9 mouse cellular contexts compared by ENCODE assay signal in genomic region chr6:49519053-49519452, GRCm38 (mm10).
DNase-seq lines count a peak whose midpoint lies in the region; ATAC-seq and TF ChIP-seq lines count a peak whose summit lies in the region.
"Had no signal": no experiment of that assay in that cellular context is flagged by ENCODE, and none has a peak within 500 bp of the region (broad histone marks: within the 10 kb centered on the region; RNA-seq: fewer than 3 reads in every experiment).

No protein-coding gene starts in this region.

- no peak overlapping the region for H3K27ac ChIP-seq in liver, embryonic 14.5 days
- H3K27ac ChIP-seq: heart, embryonic 13.5 days had no signal

- H3K36me3 ChIP-seq in liver, embryonic 14.5 days (replicated peaks; ENCODE audit: control insufficient read depth, insufficient read depth, low read depth), result no peaks in the 10 kb centered on the region
- H3K36me3 ChIP-seq: heart, embryonic 13.5 days had no signal

- H3K27me3 ChIP-seq in liver, embryonic 14.5 days (ENCODE audit: control insufficient read depth, insufficient read depth, low read length), result no peaks in the 10 kb centered on the region

- peak; percentile 67 for TF ChIP-seq CTCF in liver, embryonic 14.5 days (IDR thresholded peaks at IDR 0.05; ENCODE audit: low read depth)

- no peaks in the 10 kb centered on the region for H3K4me1 ChIP-seq in liver, embryonic 14.5 days (replicated peaks; ENCODE audit: control insufficient read depth in 2 of 2, insufficient read depth in 2 of 2, low read length in 1 of 2)
- H3K4me1 ChIP-seq: heart, embryonic 13.5 days had no signal

- H3K4me2 ChIP-seq in liver, embryonic 14.5 days (ENCODE audit: low read depth), result no peak overlapping the region
- H3K4me2 ChIP-seq: heart, embryonic 13.5 days had no signal

- H3K9me3 ChIP-seq in liver, embryonic 14.5 days (ENCODE audit: control insufficient read depth, low read length), result no peaks in the 10 kb centered on the region
- H3K9me3 ChIP-seq: heart, embryonic 13.5 days had no signal

- WGBS in liver, embryonic 14.5 days (ENCODE audit: insufficient replicate concordance), result 5% methylated on average over 6 of the region's 6 CpGs

- TF ChIP-seq EP300 in liver, embryonic 14.5 days (IDR thresholded peaks at IDR 0.05; ENCODE audit: low read depth), result no peak

- H3K9ac ChIP-seq in liver, embryonic 14.5 days (replicated peaks), result no peak overlapping the region
- H3K9ac ChIP-seq: heart, embryonic 13.5 days had no signal

- no peak for ATAC-seq in liver, embryonic 14.5 days (ENCODE audit: insufficient read depth)

- DNase-seq in B cell, adult 2 months, result peak; percentile 66
- DNase-seq in R1 (ENCODE audit: low read depth, low spot score), result peak; percentile 54
- peak; percentile 80 to 86 for DNase-seq in cerebellum, postnatal 25 days
- peak; percentile 73 to 74 for DNase-seq in frontal cortex, postnatal 36 days (ENCODE audit: low spot score in 2 of 2)
- peak; percentile 87 for DNase-seq in kidney, postnatal 10 days
- peak in 1 of 3 experiments; percentile 2 for DNase-seq in liver, embryonic 14.5 days (ENCODE audit: low read depth in 3 of 3, low spot score in 3 of 3)
- peak; percentile 65 for DNase-seq in ovary, postnatal 14 days (ENCODE audit: low spot score)
- peak; percentile 82 for DNase-seq in thymus, postnatal 4 days

- H3K4me3 ChIP-seq in liver, embryonic 14.5 days (ENCODE audit: insufficient read depth in 1 of 2, low read depth in 2 of 2, low read length in 2 of 2), result no peak overlapping the region
- H3K4me3 ChIP-seq: heart, embryonic 13.5 days had no signal
